Mouse (Mus musculus): ENCODE measurements around the gene Umps.

The Umps gene

GRCm38 (mm10) chr16:33966538-33967282 is at the start of gene Umps:
Gene Umps (minus strand): TSS chr16:33967038.
- peak; percentile 85 for DNase-seq (ENCODE audit: low spot score)

GRCm38 (mm10) chr16:34011991-34012845 is 45.4 kb upstream of the Umps start:
- no peak for DNase-seq (ENCODE audit: low spot score)

- DNase-seq (ENCODE audit: low spot score): no peak
These were observed 42.7 kb upstream of the Umps start for GRCm38 (mm10) chr16:34009567-34009966.

GRCm38 (mm10) chr16:34005986-34006385 is 39.1 kb upstream of the Umps start:
- DNase-seq (ENCODE audit: low spot score): no peak

- DNase-seq (ENCODE audit: low spot score): no peak
These were observed 37.3 kb upstream of the Umps start for GRCm38 (mm10) chr16:34004128-34004578.

GRCm38 (mm10) chr16:34003566-34004127 is 36.8 kb upstream of the Umps start:
- no peak for DNase-seq (ENCODE audit: low spot score)

DNA sequence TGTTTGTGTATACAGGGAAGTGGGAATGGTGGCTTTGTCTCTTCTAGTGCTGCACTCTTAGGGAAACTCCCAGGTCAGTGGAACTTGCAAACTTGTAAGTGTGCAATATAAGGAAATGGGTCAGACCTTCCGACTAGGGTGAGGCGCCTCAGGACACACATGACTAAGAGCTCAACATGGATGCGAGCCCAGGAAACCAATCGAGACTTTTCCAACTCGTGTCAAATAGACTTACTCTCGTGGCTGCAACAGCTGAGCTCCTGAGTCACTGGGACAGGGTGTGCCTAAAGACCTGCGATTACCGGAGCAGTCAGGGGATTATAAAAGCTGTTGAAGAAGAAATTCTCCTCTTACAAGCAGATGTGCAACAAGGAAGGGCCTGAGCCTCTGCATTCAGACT is 33.9 kb upstream of the Umps start:
- DNase-seq (ENCODE audit: low spot score): no peak

DNA sequence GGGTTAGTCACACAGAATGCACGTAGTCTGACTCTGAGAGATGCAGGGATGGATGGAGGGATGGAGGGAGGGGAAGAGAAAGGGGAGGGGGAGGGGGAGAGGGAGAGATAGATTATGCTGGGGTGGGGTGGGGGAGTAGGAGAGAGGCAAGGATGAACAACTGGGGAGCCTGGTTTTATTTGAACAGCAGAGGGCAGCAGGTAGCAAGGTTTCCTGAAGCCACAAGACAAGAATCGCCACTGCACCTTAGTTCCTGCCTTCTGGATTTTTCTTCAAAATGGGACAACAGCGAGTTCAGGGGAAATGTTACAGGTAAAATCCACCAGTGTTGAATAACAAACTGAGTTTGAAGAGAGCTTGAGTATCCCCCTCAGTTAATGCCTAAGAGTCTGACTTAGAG is 32.5 kb upstream of the Umps start:
- DNase-seq (ENCODE audit: low spot score): no peak

GRCm38 (mm10) chr16:33998011-33998410 is 31.2 kb upstream of the Umps start:
- no peak for DNase-seq (ENCODE audit: low spot score)

GRCm38 (mm10) chr16:33996030-33996429 is 29.2 kb upstream of the Umps start:
- DNase-seq (ENCODE audit: low spot score): no peak

DNA sequence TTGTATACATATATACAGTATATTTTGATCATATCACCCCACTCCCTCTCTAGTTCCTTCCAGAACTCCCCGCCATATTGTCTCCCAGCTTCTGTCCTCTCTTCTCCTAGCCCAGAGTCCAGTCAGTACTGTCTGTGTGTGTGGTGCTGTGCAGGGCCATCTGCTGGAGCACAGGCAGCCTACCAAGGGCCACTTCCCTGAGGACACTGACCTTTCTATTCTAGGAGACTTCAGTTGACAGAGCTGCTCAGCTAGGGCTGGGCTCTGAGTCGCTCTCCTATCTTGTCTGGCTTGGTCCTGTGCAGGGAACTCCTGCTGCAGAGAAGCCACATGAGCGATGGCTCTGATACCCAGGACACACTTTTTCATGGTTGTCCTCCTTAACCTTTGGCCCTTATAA is 28.7 kb upstream of the Umps start:
- no peak for DNase-seq (ENCODE audit: low spot score)

DNA sequence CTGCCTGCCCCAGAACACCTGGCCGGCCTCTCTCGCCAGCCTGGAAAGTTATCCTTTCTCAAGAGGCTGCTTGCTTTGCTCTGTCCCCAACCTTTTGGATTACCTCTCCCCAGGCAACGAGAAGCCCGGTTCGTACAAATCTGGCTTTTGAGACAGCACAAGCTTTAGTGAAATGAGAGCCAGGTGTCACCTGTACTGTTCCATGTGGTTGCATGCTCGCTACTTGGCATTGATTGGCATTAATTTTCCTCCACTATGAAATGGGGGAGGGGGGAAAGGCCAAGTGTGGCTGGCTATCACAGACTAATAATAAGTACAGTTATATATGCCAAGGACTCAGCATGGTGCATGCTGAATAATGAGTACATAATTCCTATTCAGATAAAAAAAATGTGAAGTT is 27.5 kb upstream of the Umps start:
- no peak for DNase-seq (ENCODE audit: low spot score)

- DNase-seq (ENCODE audit: low spot score): no peak
These were observed 23.9 kb upstream of the Umps start for GRCm38 (mm10) chr16:33990712-33991111.

DNA sequence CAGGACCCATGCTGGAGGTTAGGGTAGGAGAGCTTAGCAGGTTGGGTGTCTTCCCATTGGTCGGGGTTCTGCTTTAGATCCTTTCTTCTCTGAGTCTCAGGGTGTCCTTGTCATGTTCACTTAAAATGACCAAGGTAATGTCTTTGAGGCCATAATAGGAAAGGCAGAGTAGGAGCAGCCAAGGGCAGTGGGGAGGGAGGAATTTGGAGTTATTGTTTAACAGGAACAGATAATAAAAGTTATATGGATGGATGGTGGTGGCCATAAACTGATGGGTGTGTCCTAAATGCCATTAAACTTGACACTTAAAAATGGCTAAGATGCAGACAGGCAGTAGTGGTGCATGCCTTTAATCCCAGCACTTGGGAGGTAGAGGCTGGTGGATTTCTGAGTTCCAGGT is 22.3 kb upstream of the Umps start:
- DNase-seq (ENCODE audit: low spot score): no peak

DNA sequence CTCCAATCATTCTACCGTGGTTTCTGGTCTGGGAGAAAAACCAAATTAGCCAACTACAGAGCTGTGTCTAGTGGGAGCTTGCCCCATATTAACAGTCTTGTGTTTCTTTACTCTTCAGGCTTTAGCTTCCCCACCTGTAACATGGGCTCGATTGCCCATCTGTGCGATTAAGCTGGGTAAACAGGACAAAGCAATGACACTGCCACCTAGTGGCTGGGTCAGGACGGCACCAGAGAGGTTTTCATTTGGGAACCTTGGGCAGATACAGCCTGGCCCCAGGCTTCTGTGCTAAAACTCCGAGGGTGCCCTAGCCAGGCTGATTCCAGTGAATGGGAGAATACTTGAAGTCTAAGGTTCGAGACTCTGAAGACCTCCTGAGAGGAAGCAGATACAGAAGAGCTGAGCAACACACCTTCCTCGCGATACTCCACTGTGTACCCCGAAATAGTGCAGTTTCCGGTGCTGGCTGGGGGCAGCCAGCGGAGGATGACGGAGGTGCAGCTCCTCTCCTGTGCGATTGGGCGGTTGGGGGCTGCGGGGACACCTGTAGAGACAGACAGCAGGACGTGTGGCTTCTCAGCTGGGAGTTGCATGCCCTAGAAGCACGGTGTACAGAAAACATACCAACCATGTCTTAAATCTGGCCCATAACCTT is 21.6 kb upstream of the Umps start:
- DNase-seq (ENCODE audit: low spot score): no peak

- peak; percentile 74 for DNase-seq (ENCODE audit: low spot score)
These were observed 20.2 kb upstream of the Umps start for GRCm38 (mm10) chr16:33986993-33987392.

DNA sequence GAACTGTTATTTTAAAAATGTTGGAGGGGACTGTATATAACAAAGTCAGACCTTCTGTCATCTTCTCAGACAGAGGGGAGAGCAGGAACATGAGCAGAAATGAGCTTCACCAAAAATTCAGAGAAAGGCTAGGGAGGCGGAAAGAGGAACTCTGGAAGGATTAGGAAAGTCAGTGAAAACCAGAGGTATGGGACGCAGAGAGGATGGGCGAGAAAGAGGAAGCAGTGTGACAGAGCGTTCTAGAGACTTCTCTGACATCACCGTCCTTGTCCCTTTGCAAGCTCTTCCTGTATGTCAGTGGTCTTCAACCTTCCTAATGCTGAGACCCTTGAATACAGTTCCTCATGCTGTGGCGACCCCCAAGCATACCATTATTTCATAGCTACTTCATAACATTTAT is 18.5 kb upstream of the Umps start:
- DNase-seq (ENCODE audit: low spot score): no peak

- no peak for DNase-seq (ENCODE audit: low spot score)
These were observed 16.9 kb upstream of the Umps start for GRCm38 (mm10) chr16:33983712-33984111.

DNA sequence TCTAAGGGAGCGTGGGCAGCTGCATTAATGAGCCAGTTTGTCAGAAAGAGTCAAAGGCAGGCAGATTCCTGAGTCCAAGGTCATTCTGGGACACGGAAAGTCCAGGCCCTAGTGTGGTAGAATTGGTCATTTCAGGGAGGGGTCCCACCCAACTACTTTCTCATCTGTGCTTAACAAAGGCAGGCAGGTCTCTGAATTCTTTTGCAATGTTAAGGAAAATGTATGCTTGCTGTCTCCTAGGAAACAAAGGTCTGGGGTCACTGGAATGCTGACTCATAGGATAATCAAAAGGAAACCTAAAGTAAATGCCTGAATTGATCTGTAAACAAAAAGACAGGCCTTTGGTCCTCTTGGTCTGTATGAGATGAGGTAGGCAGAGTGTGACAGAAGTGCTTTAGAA is 13.0 kb upstream of the Umps start:
- no peak for DNase-seq (ENCODE audit: low spot score)

DNA sequence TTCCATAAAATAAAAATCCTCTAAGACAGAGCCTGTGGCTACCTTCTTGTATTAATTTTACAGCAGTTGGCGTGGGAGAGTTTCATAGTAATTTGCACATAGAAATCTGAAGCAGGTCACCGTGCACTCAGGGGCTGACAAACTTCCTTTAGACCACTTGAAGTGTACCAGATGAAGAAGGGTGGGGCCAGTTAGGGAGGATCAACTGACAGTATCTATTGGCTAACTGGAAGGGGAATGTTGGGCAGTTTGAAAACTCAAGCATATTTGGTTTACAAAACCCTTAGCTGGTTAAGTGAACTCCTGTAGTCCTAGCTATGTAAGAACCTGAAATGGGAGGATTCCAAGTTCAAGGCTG is 424 bp upstream of the Umps start:
- no peak for DNase-seq (ENCODE audit: low spot score)

DNA sequence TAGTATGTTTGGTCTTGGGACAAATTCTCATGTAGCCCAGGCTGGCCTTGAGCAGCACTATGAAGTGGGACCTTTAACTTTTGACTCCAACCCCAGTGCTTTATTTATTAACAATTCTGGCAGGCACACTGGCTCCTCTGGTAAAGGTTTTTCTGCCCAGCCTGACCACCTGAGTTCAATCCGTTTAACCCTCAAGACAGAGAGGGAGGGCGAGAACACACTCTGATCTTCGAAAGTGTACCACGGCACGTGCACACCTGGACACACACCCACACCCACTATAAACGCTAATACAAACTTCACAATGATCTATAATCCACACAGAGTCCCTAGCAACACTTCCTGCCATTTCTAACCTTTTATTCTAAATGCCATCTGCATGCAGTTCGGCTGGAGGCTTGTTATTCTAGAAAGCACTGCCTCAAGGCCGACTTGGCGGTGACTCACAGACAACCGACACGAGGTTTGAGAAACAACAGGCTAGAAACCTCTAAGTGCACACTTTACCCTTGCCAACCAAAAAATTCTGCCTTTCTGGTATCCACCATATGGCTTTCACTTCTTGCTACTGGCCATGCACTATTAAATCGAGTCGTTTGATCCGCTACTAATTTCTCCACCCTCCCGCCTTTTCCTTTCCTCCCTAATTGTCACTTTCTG is 830 bp downstream of the Umps start:
- no peak for DNase-seq (ENCODE audit: low spot score)

DNA sequence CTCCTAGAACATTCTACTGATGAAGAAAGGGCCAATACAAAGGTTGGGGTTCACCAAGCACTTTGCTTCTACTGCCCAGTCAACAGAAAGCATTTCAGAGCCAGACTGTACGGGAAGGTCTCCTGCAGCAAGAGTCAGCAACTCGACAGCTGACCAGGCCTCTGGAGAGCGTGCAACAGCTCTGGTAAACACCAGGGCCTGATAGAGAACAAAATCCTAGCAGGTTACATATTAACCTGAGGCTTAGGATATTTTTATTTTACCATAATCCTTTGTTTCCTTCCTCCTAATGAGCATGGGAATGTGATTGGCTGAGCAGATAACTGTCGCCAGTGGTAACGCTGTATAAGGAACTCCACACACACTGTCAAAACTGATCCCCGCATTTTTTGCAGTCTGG is 3.3 kb downstream of the Umps start:
- DNase-seq (ENCODE audit: low spot score): no peak
